Mouse (Mus musculus): ENCODE measurements at regions not wholly inside any gene's neighbourhood (a gene's known extent, or its start where the extent isn't known, plus 50 kb on each side); places are given as distances from the start of the nearest gene placed in this dataset.

DNA sequence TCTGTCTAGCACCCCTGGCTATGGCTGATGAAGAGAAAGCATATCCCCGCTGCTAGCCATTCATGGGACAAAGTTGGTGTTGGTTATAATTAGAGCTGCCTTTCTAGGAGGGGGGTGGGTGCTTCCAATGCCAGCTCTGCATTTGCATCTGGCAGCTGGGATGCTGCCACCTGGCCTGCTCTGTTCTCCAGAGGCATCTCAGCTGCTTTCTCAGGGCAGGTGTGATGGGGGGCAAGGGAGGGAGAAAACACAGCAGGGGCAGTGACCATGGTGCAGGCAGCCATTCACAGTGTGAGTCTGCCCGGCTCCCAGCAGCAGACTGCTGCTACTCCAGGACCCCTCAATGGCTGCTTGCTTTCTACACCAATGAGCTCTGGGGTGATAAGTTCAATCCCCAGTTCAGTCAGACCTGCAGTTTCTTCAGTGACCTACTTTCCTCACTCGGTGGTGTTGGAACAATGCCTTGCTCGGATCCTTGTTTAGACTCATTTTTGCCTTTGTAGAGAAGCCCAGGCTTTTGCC, 73.9 kb upstream of the Klf7 start:
- no peaks in the 10 kb centered on the region for H3K27me3 ChIP-seq
- no peak overlapping the region for H3K9ac ChIP-seq
- peak overlapping the region; percentile 68 for H3K27ac ChIP-seq
- 0 out of 2 replicates have a peak, but pooled peaks have one; percentile 28 for ATAC-seq (replicated peaks; ENCODE audit: insufficient number of reproducible peaks, insufficient read depth, low FRiP score, low read depth)
- 14% methylated on average over 4 of the region's 4 CpGs for WGBS
- H3K4me1 ChIP-seq (replicated peaks) = peaks cover 17% of the 10 kb centered on the region
- H3K9me3 ChIP-seq (replicated peaks) = no peaks in the 10 kb centered on the region
- H3K4me2 ChIP-seq = 0 out of 2 replicates have a peak overlapping the region, but pooled peaks have one; percentile 35
- H3K36me3 ChIP-seq = no peaks in the 10 kb centered on the region
- no peak overlapping the region for H3K4me3 ChIP-seq

- peak overlapping the region; percentile 35 for H3K4me2 ChIP-seq
- H3K36me3 ChIP-seq = no peaks in the 10 kb centered on the region
- ATAC-seq (replicated peaks; ENCODE audit: insufficient number of reproducible peaks, insufficient read depth, low FRiP score, low read depth) = 0 out of 2 replicates have a peak, but pooled peaks have one; percentile 41
- H3K27ac ChIP-seq = peak overlapping the region; percentile 68
- no peaks in the 10 kb centered on the region for H3K9me3 ChIP-seq (replicated peaks)
- 21% methylated on average over 4 of the region's 4 CpGs for whole genome bisulfite sequencing
- peaks cover 17% of the 10 kb centered on the region for H3K4me1 ChIP-seq (replicated peaks)
- no peak overlapping the region for H3K4me3 ChIP-seq
- H3K27me3 ChIP-seq = no peaks in the 10 kb centered on the region
- no peak overlapping the region for H3K9ac ChIP-seq
Observed at GRCm38 (mm10) chr1:64195294-64195693, 73.2 kb upstream of the Klf7 start.

DNA sequence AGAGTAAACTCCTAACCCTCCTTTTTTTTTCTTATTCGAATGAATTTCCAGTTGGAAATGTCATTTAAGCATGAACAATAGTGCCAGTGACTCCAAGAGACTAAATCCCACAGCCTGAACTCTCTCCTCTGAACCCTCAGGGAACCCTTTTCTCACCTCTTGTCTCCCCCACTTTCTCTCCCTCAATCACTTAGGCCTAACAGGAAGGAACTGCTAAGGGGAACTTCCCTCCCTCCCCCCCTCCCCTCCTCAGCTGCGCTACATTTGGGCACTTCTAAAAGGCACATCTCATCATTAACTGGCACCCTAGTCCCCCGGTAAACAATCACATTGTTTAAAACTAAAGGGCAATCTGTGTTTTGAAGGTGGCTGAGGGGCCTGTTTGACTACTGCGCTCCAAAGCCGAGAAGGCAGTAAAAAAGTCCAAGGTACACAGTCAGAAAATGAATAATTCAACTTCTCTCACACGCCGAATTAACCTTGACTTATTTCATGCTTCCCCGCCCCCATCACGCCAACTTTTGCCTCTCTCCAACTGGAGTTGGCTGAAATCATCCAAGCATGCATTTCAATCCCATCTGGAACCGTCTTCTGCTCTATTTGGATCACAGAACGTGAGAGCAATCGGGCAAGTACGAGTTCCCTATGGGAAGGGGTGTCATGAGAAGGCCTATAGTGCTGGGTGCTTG, 71.2 kb upstream of the Klf7 start:
- H3K27ac ChIP-seq = peak overlapping the region; percentile 36; the same call in 1 of the 2 replicates
- no peaks in the 10 kb centered on the region for H3K27me3 ChIP-seq
- no peak overlapping the region for H3K4me3 ChIP-seq
- H3K4me1 ChIP-seq (replicated peaks) = peaks cover 23% of the 10 kb centered on the region
- no peak overlapping the region for H3K4me2 ChIP-seq
- H3K9ac ChIP-seq = no peak overlapping the region
- ATAC-seq (replicated peaks; ENCODE audit: insufficient number of reproducible peaks, insufficient read depth, low FRiP score, low read depth) = no peak
- no peaks in the 10 kb centered on the region for H3K36me3 ChIP-seq
- WGBS = 68% methylated on average over 13 of the region's 13 CpGs
- no peaks in the 10 kb centered on the region for H3K9me3 ChIP-seq (replicated peaks)

DNA sequence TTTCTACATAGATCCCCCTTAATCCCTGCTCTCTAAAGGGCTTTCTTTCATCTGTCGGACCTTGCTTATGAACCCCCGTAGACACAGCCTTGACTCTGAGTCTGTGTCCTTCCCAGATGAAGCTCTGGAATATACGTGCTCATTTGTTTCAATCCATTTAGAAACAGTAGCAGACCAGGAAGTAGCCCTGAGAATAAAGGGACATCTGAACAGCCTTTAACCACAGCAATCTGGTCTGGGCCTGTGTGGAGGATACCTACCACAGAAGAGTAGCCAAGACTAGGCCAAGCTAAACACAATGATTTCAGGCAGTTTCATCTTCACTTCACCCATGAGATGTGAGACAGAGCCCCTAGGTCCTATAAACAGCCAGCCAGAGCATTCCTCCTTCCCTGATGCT, 70.7 kb upstream of the Klf7 start:
- 77% methylated on average over 3 of the region's 3 CpGs for WGBS
- Histone ChIP-seq H3K4me2 (no peak overlapping the region), H3K36me3 (no peaks in the 10 kb centered on the region), H3K4me1 (replicated peaks) (peaks cover 23% of the 10 kb centered on the region), H3K27ac (peak overlapping the region; percentile 36; the same call in 1 of the 2 replicates), H3K9ac (no peak overlapping the region), H3K9me3 (replicated peaks) (no peaks in the 10 kb centered on the region), H3K27me3 (no peaks in the 10 kb centered on the region), H3K4me3 (no peak overlapping the region)
- no peak for ATAC-seq (replicated peaks; ENCODE audit: insufficient number of reproducible peaks, insufficient read depth, low FRiP score, low read depth)

GRCm38 (mm10) chr1:64191242-64192220, 69.4 kb upstream of the Klf7 start:
- no peaks in the 10 kb centered on the region for H3K9me3 ChIP-seq (replicated peaks)
- ATAC-seq (replicated peaks; ENCODE audit: insufficient number of reproducible peaks, insufficient read depth, low FRiP score, low read depth) = no peak
- no peak overlapping the region for H3K4me3 ChIP-seq
- 79% methylated on average over 11 of the region's 11 CpGs for WGBS
- H3K4me1 ChIP-seq (replicated peaks) = peaks cover 23% of the 10 kb centered on the region
- H3K4me2 ChIP-seq = no peak overlapping the region
- H3K36me3 ChIP-seq = no peaks in the 10 kb centered on the region
- H3K27me3 ChIP-seq = no peaks in the 10 kb centered on the region
- H3K27ac ChIP-seq = no peak overlapping the region
- no peak overlapping the region for H3K9ac ChIP-seq

DNA sequence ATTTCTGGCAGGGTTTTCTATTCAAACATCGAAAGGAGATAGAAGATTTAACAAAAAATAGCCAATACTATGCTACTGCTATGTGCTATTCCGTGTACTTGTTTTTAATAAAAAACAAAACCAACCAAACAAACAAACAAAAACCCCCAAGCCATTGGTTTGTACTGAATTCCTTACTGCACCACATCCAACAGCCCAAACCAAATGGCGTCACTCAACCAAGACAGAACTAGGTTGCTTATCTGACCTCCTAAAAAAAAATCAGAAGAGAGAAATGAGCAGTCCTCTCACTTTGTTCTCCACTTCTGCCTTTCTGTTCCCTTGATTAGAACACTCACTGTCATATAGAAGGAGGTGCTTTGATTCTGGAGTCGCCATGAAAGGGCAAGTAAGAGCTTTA, 68.6 kb upstream of the Klf7 start:
- no peaks in the 10 kb centered on the region for H3K9me3 ChIP-seq (replicated peaks)

GRCm38 (mm10) chr1:64190097-64190496, 68.0 kb upstream of the Klf7 start:
- Histone ChIP-seq H3K4me3 (no peak overlapping the region), H3K9ac (no peak overlapping the region), H3K4me2 (no peak overlapping the region), H3K27me3 (no peaks in the 10 kb centered on the region), H3K27ac (no peak overlapping the region), H3K9me3 (replicated peaks) (no peaks in the 10 kb centered on the region), H3K36me3 (no peaks in the 10 kb centered on the region), H3K4me1 (replicated peaks) (peaks cover 12% of the 10 kb centered on the region; the same call in 1 of the 2 replicates)
- 34% methylated on average over 5 of the region's 5 CpGs for whole genome bisulfite sequencing
- no peak for ATAC-seq (replicated peaks; ENCODE audit: insufficient number of reproducible peaks, insufficient read depth, low FRiP score, low read depth)

More for the DNA sequence above, 68.6 kb upstream of the Klf7 start:
- H3K36me3 ChIP-seq = no peaks in the 10 kb centered on the region
- H3K4me3 ChIP-seq = no peak overlapping the region
- H3K4me1 ChIP-seq (replicated peaks) = peaks cover 16% of the 10 kb centered on the region
- no peak overlapping the region for H3K4me2 ChIP-seq
- no peak overlapping the region for H3K27ac ChIP-seq
- H3K9ac ChIP-seq = no peak overlapping the region
- WGBS = 74% methylated on average over 4 of the region's 4 CpGs
- ATAC-seq (replicated peaks; ENCODE audit: insufficient number of reproducible peaks, insufficient read depth, low FRiP score, low read depth) = no peak
- no peaks in the 10 kb centered on the region for H3K27me3 ChIP-seq

- ATAC-seq (replicated peaks; ENCODE audit: insufficient number of reproducible peaks, insufficient read depth, low FRiP score, low read depth) = no peak
- no peak overlapping the region for H3K27ac ChIP-seq
- H3K27me3 ChIP-seq = no peaks in the 10 kb centered on the region
- 34% methylated on average over 6 of the region's 6 CpGs for WGBS
- peaks cover 8% of the 10 kb centered on the region; the same call in 1 of the 2 replicates for H3K4me1 ChIP-seq (replicated peaks)
- H3K9me3 ChIP-seq (replicated peaks) = no peaks in the 10 kb centered on the region
- H3K4me3 ChIP-seq = no peak overlapping the region
- H3K4me2 ChIP-seq = 0 out of 2 replicates have a peak overlapping the region, but pooled peaks have one; percentile 3
- no peak overlapping the region for H3K9ac ChIP-seq
- no peaks in the 10 kb centered on the region for H3K36me3 ChIP-seq
Observed at GRCm38 (mm10) chr1:64189471-64189870, 67.4 kb upstream of the Klf7 start.

DNA sequence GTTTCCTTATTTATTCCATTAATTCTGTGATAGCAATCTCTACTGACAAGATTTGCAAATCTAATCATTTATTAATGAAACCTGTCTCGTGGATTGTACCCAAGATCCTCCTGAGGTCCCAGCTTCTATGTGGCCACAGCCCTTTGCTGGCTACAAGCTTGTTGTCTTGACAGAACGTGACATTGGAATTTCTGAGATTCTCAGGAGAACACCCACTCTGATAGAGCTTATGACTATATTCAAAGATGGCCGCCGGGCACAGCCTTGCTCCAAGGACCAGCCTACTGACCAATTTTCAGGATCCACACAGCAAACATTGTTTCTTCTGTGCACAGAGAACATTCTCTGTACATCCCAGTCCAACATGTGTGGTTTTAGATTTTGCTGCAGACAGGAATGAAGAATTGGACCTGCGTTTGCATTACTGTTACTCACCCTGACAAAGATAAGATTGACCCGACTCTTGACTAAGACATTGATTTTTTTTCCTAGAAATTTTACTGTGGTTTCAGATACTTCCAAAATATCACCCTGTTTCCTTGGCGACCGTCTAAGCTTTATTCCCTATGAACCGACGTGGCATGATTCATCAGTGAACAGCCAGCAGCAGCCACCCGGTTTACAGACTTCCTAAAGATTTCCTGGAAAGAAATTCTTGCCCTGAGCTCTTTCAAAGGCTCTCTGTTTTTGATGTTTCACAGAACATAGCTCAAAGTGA, 65.9 kb upstream of the Klf7 start:
- no peak overlapping the region for H3K27ac ChIP-seq
- no peak for ATAC-seq (replicated peaks; ENCODE audit: insufficient number of reproducible peaks, insufficient read depth, low FRiP score, low read depth)
- WGBS = 70% methylated on average over 11 of the region's 11 CpGs
- no peak overlapping the region for H3K4me2 ChIP-seq
- H3K4me1 ChIP-seq (replicated peaks) = peaks cover 8% of the 10 kb centered on the region; the same call in 1 of the 2 replicates
- H3K9me3 ChIP-seq (replicated peaks) = no peaks in the 10 kb centered on the region
- no peaks in the 10 kb centered on the region for H3K36me3 ChIP-seq
- no peak overlapping the region for H3K4me3 ChIP-seq
- H3K9ac ChIP-seq = no peak overlapping the region
- no peaks in the 10 kb centered on the region for H3K27me3 ChIP-seq

DNA sequence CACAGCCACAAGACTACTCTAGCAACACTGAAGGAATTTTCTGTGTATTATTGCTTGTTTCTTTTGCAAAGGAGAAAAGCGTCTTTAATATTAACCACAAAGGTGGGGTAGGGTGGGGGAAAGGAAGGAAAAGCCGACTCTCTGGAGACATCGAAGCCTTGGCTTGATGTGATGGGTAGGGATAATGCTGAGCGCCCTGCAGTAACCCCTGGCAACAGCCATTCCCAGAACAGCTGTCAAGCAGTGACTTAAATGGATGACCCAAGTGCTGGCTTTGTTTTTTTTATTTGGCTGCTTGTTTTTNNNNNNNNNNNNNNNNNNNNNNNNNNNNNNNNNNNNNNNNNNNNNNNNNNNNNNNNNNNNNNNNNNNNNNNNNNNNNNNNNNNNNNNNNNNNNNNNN, 51.6 kb upstream of the Klf7 start:
- no peak overlapping the region for H3K27ac ChIP-seq
- no peak overlapping the region for H3K4me3 ChIP-seq
- H3K27me3 ChIP-seq = no peaks in the 10 kb centered on the region
- no peak for ATAC-seq (replicated peaks; ENCODE audit: insufficient number of reproducible peaks, insufficient read depth, low FRiP score, low read depth)
- no peaks in the 10 kb centered on the region for H3K9me3 ChIP-seq (replicated peaks)
- no peak overlapping the region for H3K4me2 ChIP-seq
- H3K9ac ChIP-seq = no peak overlapping the region
- no peaks in the 10 kb centered on the region for H3K36me3 ChIP-seq
- no peaks in the 10 kb centered on the region for H3K4me1 ChIP-seq (replicated peaks)
- WGBS = 61% methylated on average over 4 of the region's 4 CpGs

DNA sequence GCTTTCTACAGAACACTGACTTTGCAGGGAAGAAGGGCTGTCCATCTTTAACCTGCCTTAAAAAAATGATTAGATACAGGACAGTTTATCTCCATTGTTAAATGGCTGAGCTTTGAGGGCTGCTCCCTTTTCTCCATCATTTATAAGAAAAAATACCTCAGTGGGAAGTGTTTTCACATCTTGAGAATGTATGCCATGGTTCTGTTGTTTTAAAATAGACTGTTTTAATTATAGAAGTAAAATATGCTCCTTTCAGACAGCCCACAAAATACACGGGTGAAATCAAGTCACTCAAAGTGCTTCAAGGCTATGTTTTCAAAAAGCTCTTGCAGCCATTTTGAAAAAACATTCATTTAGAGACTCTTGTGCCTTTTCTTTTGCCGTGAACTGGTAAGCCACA, 50.0 kb upstream of the Klf7 start:
- no peak overlapping the region for H3K4me2 ChIP-seq
- H3K9me3 ChIP-seq (replicated peaks) = no peaks in the 10 kb centered on the region
- H3K36me3 ChIP-seq = no peaks in the 10 kb centered on the region
- ATAC-seq (replicated peaks; ENCODE audit: insufficient number of reproducible peaks, insufficient read depth, low FRiP score, low read depth) = no peak
- 67% methylated on average over 2 of the region's 2 CpGs for WGBS
- H3K27me3 ChIP-seq = no peaks in the 10 kb centered on the region
- no peak overlapping the region for H3K27ac ChIP-seq
- H3K4me1 ChIP-seq (replicated peaks) = no peaks in the 10 kb centered on the region
- no peak overlapping the region for H3K4me3 ChIP-seq
- H3K9ac ChIP-seq = no peak overlapping the region
